Mouse (Mus musculus): ENCODE results near the gene Ubp1.

- TF ChIP-seq MAX (IDR thresholded peaks at IDR 0.05) (no peak), CEBPB (IDR thresholded peaks at IDR 0.05; ENCODE audit: low read depth) (no peak), CTCF (IDR thresholded peaks at IDR 0.05; ENCODE audit: control insufficient read depth, insufficient read depth, insufficient read length) (no peak), MYOG (IDR thresholded peaks at IDR 0.05; ENCODE audit: control insufficient read depth, extremely low read depth, insufficient read length) (no peak)
Measured at GRCm38 (mm10) chr9:113968967-113969366, 38.2 kb downstream of the Ubp1 start.
